Mouse (Mus musculus): ENCODE data around the gene Man1a.

Gene Man1a

GRCm38 (mm10) chr10:53889512-53889911, 186.9 kb downstream of the Man1a start:
- no peak for DNase-seq

GRCm38 (mm10) chr10:53888382-53889110, 187.9 kb downstream of the Man1a start:
- DNase-seq: no peak

GRCm38 (mm10) chr10:53886475-53886874, 189.9 kb downstream of the Man1a start:
- DNase-seq: no peak

GRCm38 (mm10) chr10:53881310-53881709, 195.1 kb downstream of the Man1a start:
- DNase-seq: no peak

GRCm38 (mm10) chr10:53875896-53876295, 200.5 kb downstream of the Man1a start:
- no peak for DNase-seq

GRCm38 (mm10) chr10:53874191-53874590, 202.2 kb downstream of the Man1a start:
- no peak for DNase-seq

- peak; percentile 19 for DNase-seq
These were observed 212.7 kb downstream of the Man1a start for GRCm38 (mm10) chr10:53863486-53864357.

- DNase-seq: no peak
These were observed 216.5 kb downstream of the Man1a start for GRCm38 (mm10) chr10:53859879-53860278.

- DNase-seq: no peak
These were observed 217.2 kb downstream of the Man1a start for GRCm38 (mm10) chr10:53859224-53859623.

Measured in kidney, adult 18-20 months (tissue).